Mouse (Mus musculus) activated CD4-positive, CD25-positive, alpha-beta regulatory T cell, adult 4 months (primary cell): ENCODE results near the gene Rps6kb2. TPM values are rescaled to one million over a fixed set of nuclear protein-coding genes. Genes with fewer than 3 reads are reported as not detected.

ENCODE experiments used
- ATAC-seq: one replicate; pipeline ENCODE4 v1.8.0; 2017
- polyA plus RNA-seq, 2 experiments: library from polyadenylated mRNA; unstranded; fragments of 100-300 nt; shearing (Covaris generic); gene quantifications; one replicate each; pipeline ENCODE4 v1.2.1; 2017

Gene Rps6kb2
- 10 to 100 TPM; 21.9 to 25.0 TPM for polyA plus RNA-seq

DNA sequence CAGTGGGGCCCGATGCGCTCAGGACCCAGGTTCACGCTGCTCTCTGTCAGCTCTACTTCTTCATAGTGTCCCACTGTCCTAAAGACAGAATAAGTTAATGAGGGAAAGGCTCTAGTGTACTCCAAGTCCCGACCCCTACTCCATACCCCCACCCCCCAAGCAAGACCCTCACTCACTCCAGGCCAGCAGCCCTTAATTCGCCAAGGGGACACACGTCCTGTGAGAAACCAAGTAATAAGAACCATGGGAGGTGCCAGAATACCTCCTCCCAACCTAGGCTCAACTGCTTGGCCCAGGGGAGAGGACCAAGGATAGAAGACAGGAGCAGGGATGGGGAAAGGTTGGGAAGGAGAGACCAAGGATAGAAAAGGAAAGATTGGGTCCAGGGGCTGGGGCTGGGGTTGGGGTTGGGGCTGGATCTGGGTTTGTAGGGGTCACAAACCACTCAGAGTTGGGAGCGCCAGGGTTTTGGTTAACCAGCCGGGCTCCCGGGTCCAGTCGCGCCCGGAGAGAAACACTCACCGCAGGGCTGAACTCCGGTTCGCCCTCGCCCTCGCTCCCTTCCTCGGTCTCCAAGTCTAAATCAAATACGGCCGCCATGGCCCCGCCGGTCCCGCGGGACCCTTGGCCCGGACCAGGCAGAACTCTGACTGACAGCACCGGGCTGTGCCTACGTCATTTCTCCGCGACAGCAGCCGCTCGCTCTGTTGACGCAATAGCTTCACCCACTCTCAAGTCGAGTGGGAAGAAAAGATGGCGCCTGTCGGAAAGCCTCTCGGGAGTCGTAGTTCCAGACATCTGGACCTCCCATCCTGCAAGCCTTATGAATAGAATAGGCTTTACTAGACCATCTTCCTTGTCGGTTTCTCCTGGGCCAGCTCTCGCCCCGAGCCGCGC, at the start of gene Rps6kb2:
TSS of gene Rps6kb2 (minus strand) at position 709 of the 897 bp plus-strand sequence.
- ATAC-seq, result peak; percentile 88

DNA sequence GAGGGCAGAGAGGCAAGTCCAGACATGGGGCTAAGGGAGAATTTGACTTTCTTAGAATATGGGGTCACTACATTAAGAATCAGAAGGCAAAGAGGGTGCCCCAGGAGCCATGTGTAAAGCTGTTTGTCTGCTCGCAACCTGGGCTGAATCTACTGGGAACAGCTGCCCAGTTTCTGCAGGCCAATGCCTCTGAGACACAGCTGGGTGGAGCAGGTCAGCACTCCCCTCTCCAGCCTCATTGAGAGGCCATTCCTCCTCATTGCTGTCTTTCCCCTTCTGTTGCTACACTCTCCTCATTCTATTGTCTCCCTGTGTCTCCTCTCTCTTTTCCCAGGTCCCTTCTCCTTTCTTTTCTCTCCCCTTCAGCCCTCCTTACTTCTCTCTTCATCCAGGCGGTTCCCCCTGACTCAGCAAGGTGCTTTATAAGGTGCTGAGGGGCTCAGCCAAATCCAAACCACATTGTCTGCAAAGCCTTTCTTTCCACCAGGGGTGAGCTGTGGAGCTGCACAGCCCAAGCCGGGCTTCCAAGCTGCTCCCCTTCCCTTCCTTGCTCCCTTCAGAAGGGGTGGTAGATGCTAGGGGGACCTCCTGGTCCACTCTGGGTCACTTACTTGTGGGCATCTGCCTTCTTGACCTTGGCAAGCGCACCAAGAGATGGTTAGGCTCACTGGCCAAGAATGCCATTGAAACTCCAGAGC, 48.9 kb upstream of the Rps6kb2 start:
- ATAC-seq, result no peak

DNA sequence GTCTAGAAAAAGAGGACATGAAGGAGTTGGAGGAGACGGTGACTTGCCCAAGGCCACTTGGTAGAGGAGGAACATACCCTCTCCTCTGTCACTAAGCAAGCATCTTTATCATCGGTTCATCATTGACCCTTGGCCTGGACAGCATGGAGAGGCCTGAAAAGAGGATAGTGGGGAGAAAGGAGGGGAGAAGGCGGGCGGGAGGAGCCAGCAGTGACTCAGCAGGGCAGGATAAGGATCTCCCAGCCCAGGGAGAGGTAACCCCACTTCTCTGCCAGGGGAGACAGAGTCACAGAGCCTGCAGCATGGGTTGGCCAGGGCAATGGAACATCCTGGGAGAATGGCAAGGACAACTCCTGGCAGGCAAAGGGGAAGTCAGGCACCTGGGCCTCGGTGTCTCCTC, 45.4 kb upstream of the Rps6kb2 start:
- ATAC-seq, result no peak

DNA sequence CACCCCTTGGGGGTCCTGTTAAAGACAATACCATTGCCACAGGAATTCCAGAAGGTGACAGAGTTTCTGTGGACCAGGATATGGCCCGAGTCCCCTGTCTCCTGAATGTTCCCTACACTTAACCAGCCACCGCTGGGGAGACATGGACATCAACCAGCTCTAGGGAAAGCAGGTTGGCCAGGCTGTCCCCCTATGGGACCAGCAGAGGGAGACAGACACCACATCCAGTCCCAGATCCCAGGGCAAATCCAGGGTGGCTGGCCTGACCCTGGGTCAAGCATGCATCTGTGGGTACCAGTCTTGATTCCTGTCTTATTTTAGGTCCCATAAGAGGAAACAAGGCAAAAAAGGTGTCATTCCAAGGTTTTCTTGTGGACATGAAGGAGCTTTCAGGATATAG, 43.8 kb upstream of the Rps6kb2 start:
- ATAC-seq, result no peak

DNA sequence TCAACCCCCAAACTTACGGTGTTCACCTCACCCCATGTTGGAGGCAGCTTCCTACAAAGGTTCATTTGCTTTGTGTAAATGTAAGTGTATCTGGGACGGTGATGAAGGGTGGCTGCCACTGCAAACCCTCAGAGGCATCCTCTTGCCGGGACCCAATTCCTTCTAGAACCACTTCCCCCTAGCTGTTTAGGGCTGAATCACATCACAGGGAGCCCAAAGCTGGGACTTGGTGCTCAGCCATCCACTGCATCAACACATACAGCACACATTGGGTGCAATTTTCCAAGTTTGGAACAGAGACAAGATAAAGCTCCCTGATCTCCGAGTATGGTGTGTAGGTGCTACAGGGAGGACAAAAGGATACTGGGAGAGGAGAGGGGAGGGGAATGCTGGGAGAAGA, 41.7 kb upstream of the Rps6kb2 start:
- no peak for ATAC-seq

DNA sequence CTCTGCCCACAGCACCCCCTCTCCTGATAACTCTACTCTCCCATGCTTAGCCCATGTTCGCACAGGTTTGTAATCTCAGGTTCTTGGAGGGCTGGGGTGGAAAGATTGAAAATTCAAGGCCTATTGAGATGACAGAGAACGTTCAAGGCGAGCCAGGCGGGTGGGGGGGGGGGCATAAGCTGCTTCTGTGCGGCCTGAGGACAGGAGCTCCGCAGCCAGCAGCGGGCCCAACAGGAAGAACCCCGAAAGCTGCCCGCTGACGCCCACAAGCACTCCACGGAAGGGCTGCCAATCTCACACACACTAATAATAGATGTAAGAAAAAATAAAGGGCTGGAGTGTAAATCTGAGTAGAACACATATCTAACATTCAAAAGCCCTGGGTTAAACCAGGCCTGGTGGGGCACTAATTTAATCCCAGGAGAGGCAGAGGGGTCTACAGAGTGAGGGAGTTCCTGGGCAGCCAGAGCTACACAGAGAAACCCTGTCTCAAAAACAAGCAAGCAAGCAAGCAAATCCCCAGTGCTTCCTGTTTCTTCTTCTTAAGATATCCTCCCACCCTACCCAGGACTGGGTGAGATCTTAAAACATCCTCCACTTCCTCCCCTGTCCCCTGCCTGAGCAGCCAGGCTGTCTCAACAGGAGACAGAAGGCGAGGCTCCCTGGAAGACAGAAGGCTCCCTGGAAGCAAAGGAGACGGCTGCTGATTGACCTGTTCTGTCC, 40.6 kb upstream of the Rps6kb2 start:
- peak; percentile 47 for ATAC-seq

DNA sequence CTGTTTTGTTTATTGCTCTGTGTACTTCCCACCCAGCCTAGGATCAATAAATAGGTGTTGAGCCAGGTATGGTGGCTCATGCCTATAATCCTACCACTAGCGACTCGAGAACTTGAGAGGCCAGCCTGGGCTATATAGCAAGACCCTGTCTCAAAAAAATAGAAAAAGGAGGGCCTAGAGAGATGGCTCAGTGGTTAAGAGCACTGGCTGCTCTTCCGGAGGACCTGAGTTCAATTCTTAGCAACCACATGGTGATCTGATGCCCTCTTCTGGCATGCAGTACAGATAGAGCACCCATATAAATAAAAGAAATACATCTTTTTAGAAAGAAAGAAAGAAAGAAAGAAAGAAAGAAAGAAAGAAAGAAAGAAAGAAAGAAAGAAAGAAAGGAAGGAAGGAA, 40.0 kb upstream of the Rps6kb2 start:
- ATAC-seq, result peak; percentile 32

DNA sequence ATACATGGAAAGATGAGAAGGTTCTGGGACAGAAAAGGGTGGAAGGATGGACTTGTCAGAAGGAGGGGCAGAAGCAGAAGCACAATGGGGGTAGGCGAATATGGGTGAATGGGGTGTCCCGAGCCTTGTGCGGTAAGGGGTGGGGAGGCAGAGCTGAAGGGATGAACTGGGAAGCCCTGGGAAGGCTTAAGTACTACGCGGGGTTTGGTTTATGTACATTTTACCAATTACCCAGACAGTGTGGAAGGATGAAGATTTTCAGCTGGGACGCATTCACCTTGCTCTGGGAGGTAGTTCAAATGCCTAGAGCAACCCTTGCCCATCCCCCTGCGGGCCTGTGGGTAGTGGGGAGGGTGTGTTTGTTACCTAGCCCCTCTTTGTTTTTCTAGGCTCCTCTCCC, 39.0 kb upstream of the Rps6kb2 start:
- ATAC-seq, result no peak

DNA sequence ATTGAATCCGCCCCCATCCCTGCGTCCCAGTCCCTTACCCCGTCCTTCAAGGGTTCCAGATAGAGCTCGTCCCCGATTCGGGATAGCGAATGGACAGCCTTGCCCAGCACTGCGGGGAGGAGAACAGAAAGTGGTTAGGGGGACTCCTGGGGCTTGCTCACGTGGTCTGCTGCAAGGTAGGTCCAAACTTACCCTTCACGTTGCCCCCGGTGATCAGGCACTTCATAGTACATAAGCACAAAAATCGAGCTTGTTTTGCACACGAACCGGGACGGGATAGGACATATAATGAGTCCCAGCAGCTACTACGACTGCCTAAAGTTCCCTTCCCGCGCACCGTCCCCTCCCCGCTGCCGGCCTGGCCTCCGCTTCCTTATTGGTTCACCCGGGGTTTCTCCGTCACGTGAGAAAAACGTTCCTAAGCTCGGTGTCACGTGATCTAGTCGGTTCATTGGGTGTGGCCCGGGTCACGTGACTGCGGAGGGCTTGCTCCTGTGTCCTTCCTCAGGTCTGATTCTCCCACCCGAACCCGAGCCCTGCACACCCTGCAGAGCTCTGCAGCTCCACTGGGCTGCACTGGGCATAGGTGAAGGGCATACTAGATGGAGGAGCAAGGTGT, 38.2 kb upstream of the Rps6kb2 start, which contains the start of gene Rad9a:
TSS of gene Rad9a (minus strand) at position 372 of the 619 bp plus-strand sequence.
- peak; percentile 53 for ATAC-seq

DNA sequence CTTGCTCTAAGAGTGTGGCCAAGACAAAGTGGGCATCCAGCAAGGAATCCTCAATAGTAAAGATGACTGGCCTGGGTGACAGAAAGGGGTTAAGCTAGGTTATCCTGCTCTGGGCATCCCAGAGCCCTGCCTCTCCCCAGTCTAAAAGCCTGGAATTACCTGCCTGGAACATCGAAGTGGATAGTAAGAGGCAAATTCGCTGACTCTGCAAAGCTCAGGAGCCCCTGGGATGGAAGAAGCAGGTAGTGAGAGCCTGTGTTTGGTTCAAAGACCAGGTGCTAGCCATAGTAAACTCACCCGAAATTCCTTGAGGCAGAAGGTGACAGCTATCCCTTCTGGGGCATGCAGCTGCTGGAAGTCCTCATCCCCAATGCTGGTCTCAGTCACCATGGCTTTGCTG, 34.0 kb upstream of the Rps6kb2 start:
- no peak for ATAC-seq

DNA sequence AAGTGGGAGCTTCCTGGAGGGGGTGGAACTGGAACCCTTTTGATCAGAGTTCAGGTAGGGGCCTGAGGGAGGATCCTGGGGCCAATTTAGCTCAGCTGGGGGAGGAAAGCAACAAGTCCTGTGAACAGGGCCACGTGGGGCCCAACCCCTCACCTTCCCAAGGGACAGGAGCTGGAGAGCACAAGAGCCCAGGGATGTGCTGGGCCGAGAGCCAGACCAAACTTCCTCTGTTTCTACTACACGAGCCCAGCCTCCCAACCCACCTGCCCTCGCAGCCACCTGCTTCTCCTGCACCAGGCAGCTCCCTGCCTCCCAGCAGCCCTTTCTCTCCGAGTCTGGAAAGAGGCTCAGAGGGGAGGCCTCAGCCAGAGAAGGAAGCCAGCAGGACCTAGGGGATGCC, 33.4 kb upstream of the Rps6kb2 start:
- no peak for ATAC-seq

DNA sequence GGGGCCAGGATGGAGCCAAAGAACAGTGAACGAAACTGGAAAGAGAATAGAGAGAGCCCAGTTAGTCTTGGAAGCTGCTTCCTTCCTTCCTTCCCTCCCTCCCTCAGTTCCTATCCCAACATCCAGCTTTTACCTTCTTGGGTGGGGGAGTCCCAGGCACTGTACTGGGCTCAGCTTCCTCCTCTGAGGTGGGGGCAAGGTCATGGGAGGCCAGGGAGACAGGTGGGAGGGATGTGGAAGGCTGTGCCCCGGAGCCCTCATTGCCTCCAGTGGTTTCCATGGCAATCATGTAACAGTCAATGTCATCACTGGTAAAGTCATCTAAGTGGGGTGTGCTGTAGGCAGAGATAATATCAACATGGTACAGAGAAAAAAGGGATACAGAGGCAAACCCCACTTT, 32.9 kb upstream of the Rps6kb2 start:
- ATAC-seq, result no peak

DNA sequence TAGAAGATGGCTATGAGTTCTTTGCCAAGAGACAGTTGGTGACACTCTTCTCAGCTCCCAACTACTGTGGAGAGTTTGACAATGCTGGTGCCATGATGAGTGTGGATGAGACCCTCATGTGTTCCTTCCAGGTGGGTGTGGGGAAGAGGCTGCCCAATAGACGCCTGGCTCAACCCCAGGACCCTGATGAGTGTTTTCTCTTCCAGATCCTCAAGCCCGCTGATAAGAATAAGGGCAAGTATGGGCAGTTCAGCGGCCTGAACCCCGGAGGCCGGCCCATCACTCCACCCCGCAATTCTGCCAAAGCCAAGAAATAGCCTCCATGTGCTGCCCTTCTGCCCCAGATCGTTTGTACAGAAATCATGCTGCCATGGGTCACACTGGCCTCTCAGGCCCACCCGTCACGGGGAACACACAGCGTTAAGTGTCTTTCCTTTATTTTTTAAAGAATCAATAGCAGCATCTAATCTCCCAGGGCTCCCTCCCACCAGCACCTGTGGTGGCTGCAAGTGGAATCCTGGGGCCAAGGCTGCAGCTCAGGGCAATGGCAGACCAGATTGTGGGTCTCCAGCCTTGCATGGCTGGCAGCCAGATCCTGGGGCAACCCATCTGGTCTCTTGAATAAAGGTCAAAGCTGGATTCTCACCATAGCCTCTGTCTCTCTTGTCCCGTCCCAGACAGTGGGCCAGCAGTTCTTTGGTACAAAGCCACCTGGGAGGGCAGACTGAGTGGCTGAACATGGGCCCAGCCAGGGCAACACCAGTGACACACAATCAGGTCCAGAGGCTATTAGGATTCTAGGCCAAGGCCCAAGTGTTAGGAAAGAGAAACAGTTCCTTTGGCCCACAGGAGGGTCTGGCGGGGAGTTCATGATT, 31.9 kb upstream of the Rps6kb2 start:
- no peak for ATAC-seq

DNA sequence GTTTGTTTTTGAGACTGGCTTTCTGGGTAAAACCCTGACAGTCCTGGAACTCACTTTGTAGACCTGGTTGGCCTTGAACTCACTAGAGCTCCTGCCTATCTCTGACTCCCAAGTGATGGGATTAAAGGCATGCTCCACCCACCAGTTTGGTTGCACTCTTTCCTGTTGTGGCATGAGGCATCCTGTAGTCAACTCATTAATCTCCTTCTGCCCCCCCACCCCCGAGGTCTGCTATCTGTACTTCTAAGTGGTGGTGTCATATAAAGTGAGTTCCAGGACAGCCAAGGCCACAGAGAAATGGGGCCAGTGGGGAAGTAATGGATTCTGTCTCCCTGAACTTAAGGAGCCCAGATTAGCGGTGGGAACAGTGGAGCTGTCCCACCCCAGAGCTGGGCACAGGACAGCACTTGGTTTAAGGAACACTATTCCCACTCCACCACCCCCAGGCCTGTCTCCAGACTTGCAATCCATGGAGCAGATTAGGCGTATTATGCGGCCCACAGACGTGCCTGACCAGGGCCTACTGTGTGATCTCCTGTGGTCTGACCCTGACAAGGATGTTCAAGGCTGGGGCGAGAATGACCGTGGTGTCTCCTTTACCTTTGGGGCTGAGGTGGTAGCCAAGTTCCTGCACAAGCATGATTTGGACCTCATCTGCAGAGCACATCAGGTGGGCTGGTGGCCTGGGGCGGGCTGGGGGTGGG, 31.0 kb upstream of the Rps6kb2 start:
- no peak for ATAC-seq

DNA sequence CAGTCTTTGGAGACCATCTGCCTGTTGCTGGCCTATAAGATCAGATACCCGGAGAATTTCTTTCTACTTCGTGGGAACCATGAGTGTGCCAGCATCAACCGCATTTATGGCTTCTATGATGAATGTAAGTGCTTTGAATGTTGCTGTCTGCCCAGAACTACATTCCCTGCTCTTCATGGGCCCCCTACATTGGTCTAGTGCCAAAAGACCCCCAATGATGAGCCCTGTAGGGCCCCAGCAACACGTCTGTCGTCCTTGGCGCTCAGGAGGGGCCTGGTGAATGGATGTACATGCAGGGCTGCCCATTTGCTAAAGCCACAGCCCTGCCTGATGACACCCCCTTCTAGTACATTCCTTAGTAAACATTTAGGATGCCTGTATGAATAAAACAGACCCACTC, 30.0 kb upstream of the Rps6kb2 start:
- no peak for ATAC-seq

DNA sequence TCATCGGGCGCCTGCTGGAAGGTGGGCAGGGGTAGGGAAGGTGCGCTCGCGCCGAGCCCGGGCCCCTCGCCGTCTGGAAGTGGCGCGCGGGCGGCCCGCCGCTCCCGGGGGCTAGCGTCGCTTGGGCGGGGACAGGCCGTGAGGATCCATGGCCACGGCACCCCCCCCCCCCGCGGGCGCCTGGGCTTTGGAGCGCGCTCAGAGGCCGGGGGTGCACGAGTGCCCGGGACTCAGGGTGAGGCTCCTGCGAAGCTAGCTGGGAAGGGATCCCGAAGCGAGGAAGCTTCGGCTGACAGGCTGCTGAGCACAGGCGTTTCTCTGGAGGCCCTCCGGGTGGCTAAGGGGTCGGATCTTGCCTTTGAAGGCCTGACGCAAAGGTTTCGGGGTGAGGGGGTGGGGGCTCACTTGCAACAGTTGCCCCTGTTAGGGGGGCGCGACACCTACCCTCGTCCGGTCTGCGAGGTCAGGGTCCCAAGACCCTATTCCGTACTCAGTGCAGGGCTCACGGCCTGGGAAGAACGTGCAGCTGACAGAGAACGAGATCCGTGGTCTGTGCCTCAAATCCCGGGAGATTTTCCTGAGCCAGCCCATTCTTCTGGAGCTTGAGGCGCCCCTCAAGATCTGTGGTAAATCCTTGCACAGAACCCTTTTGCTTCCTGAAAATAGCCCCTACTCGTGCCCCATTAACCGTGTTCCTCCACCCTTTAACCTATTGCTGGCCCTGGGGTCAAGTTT, 29.3 kb upstream of the Rps6kb2 start:
- no peak for ATAC-seq

DNA sequence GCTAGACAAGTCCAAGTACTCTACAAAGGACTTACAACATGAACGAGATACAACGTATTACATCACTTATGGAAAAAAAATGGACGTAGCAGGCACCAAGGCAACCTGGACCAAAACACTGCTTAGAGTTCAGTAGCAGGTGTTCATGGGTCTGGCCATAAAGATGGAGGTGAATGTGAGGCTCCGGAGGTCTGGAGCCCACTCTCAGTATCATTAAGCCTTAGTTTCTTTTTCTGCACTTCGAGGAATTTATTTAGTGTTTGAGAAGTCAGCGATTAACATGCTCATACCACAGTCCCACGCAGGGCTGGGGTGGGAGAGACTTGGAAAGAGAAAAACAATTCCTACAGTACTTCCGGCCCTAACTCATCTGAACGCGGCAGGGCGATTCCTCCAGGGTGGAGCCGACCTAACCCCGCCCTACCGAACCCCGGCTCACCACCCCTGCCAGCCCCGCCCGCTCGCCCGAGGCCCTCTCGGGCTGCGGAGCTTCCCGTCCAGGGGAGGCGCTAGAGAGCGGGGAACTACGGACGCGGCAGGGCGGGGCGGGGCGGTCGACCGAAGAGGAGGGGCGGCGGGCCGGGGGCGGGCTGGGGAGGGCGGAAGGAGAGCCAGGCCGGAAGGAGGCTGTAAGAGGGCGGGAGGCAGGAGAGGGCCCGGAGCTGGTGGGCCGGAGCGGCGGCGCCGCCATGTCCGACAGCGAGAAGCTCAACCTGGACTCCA, 28.5 kb upstream of the Rps6kb2 start, which contains the start of gene Ppp1ca:
TSS of gene Ppp1ca (plus strand) at position 538 of the 723 bp plus-strand sequence.
- peak; percentile 73 for ATAC-seq

DNA sequence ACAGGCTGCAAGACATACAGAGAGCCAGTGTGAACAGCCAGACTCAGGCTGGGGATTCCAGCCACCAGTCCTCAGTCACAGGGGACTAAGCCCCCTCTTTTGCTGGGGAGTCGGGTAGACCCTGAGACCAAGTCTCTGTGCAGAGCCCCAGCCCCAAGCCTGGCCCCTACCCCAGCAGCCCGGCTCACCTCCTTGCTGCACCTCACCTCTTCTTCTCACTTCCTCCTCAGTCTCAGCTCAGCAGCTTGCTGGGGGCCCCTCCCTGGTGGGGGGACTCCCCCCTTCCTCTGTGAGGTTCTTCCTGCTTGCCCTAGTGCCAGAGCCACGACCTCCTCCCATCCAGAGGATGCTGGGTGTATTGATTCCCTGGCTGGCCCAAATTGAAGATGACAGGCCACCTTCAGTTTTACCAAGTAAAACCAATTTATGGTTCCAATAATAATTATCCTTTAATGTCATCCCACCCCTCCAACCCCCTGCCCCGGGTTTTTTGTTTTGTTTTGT, 27.7 kb upstream of the Rps6kb2 start, which contains the start of gene Tbc1d10c:
TSS of gene Tbc1d10c (minus strand) at position 454 of the 504 bp plus-strand sequence.
- peak; percentile 72 for ATAC-seq

DNA sequence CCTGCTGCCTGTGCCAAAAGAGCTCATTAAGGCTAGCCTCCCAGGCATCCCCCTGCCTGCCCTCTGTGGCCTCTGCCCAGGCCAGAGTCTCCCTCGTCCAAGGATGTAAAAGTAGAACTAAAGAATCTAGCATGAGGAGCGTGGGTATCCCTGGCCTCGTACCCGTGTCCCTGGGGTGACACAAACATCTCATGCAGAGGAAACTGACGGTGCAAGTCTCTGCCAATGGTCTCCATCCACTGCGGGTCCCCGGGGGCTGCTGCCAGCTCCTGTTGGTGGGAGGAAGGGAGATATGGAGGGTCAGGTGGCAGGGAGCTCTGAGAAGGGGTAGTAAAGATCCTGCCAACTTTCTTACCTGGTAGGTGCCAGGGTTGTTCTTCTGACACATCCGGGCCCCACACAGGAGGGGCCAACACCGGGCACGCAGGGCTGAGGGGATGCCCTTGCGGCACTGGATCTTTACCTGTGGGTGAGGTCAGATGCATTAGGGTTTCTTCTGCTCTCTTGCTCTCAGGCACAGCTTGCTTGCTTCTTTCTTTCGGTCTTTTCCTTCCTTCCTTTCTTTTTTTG, 26.0 kb upstream of the Rps6kb2 start:
- no peak for ATAC-seq
